Mouse (Mus musculus): ENCODE results near the gene Elof1. TPM values are rescaled to one million over a fixed set of nuclear protein-coding genes. Genes with fewer than 3 reads are reported as not detected.

Elof1 gene
- polyA plus RNA-seq, 1 experiment from 2014 or later = 188 TPM

GRCm38 (mm10) chr9:22066433-22066832, 50.5 kb downstream of the Elof1 start:
- H3K4me3 ChIP-seq (ENCODE audit: low read depth, low read length) = no peak overlapping the region
- H3K9me3 ChIP-seq (replicated peaks; ENCODE audit: control insufficient read depth, low read length, poor library complexity, severe bottlenecking) = no peaks in the 10 kb centered on the region
- 72% methylated on average over 3 of the region's 3 CpGs for WGBS
- peaks cover 31% of the 10 kb centered on the region for H3K36me3 ChIP-seq (ENCODE audit: control insufficient read depth, insufficient read depth, low read length)
- ATAC-seq = no peak
- H3K4me2 ChIP-seq (ENCODE audit: low read length) = no peak overlapping the region
- H3K27ac ChIP-seq (ENCODE audit: low read length) = no peak overlapping the region
- peaks cover 12% of the 10 kb centered on the region for H3K4me1 ChIP-seq (ENCODE audit: control insufficient read depth, insufficient read depth, low read length)
- no peak overlapping the region for H3K9ac ChIP-seq (ENCODE audit: low read depth, low read length)
- H3K27me3 ChIP-seq (ENCODE audit: control insufficient read depth, insufficient read depth, low read depth, low read length) = no peaks in the 10 kb centered on the region

GRCm38 (mm10) chr9:22065642-22066041, 51.3 kb downstream of the Elof1 start:
- Histone ChIP-seq H3K4me2 (ENCODE audit: low read length) (no peak overlapping the region), H3K9ac (ENCODE audit: low read depth, low read length) (no peak overlapping the region), H3K36me3 (ENCODE audit: control insufficient read depth, insufficient read depth, low read length) (peaks cover 31% of the 10 kb centered on the region), H3K27me3 (ENCODE audit: control insufficient read depth, insufficient read depth, low read depth, low read length) (no peaks in the 10 kb centered on the region), H3K9me3 (replicated peaks; ENCODE audit: control insufficient read depth, low read length, poor library complexity, severe bottlenecking) (no peaks in the 10 kb centered on the region), H3K4me3 (ENCODE audit: low read depth, low read length) (no peak overlapping the region), H3K4me1 (ENCODE audit: control insufficient read depth, insufficient read depth, low read length) (peaks cover 12% of the 10 kb centered on the region), H3K27ac (ENCODE audit: low read length) (no peak overlapping the region)
- ATAC-seq = no peak
- WGBS = 96% methylated on average over 11 of the region's 11 CpGs

- Histone ChIP-seq H3K27me3 (ENCODE audit: control insufficient read depth, insufficient read depth, low read depth, low read length) (no peaks in the 10 kb centered on the region), H3K9ac (ENCODE audit: low read depth, low read length) (no peak overlapping the region), H3K4me1 (ENCODE audit: control insufficient read depth, insufficient read depth, low read length) (no peaks in the 10 kb centered on the region; the same call in 1 of the 2 replicates), H3K4me2 (ENCODE audit: low read length) (no peak overlapping the region), H3K4me3 (ENCODE audit: low read depth, low read length) (no peak overlapping the region), H3K27ac (ENCODE audit: low read length) (no peak overlapping the region), H3K9me3 (replicated peaks; ENCODE audit: control insufficient read depth, low read length, poor library complexity, severe bottlenecking) (no peaks in the 10 kb centered on the region), H3K36me3 (ENCODE audit: control insufficient read depth, insufficient read depth, low read length) (peaks cover 34% of the 10 kb centered on the region)
- ATAC-seq = no peak
- WGBS = 94% methylated on average over 3 of the region's 3 CpGs
These were observed 52.6 kb downstream of the Elof1 start for GRCm38 (mm10) chr9:22064341-22064740.

Small RNA genes within 50 kb of the gene (microRNA-seq; reads per million reads assigned to microRNA genes)
- gene Mir7084 = not detected

Other genes with a start within 250 kb of the Elof1 start
- 16.1 and 19.9 TPM in 2 replicates for gene Rab3d, start 199.0 kb downstream of the Elof1 start, polyA plus RNA-seq (2015; fragmentation: Nextera tagmentation; extraction: Ambion mirVana)
- gene Ccdc159, start 189.7 kb downstream of the Elof1 start, polyA plus RNA-seq (2015; fragmentation: Nextera tagmentation; extraction: Ambion mirVana) = 11.6 and 12.7 TPM in 2 replicates
- 45.5 and 47.2 TPM in 2 replicates for gene Tmem205, start 189.6 kb downstream of the Elof1 start, polyA plus RNA-seq (2015; fragmentation: Nextera tagmentation; extraction: Ambion mirVana)
- 112 and 115 TPM in 2 replicates for gene Plppr2, start 180.1 kb downstream of the Elof1 start, polyA plus RNA-seq (2015; fragmentation: Nextera tagmentation; extraction: Ambion mirVana)
- gene Swsap1, start 161.4 kb downstream of the Elof1 start, polyA plus RNA-seq (2015; fragmentation: Nextera tagmentation; extraction: Ambion mirVana) = 9.5 and 10.5 TPM in 2 replicates
- 1.2 and 1.4 TPM in 2 replicates for gene Epor, start 153.7 kb downstream of the Elof1 start, polyA plus RNA-seq (2015; fragmentation: Nextera tagmentation; extraction: Ambion mirVana)
- 0.88 and 1.5 TPM in 2 replicates for gene Rgl3, start 127.7 kb downstream of the Elof1 start, polyA plus RNA-seq (2015; fragmentation: Nextera tagmentation; extraction: Ambion mirVana)
- gene Ccdc151, start 114.5 kb downstream of the Elof1 start, polyA plus RNA-seq (2015; fragmentation: Nextera tagmentation; extraction: Ambion mirVana) = 5.6 and 6.2 TPM in 2 replicates
- 83.0 and 90.3 TPM in 2 replicates for gene Prkcsh, start 114.4 kb downstream of the Elof1 start, polyA plus RNA-seq (2015; fragmentation: Nextera tagmentation; extraction: Ambion mirVana)
- 91.6 and 93.8 TPM in 2 replicates for gene Elavl3, start 65.1 kb downstream of the Elof1 start, polyA plus RNA-seq (2015; fragmentation: Nextera tagmentation; extraction: Ambion mirVana)
- not detected in 2 replicates for gene Gm49318, start 45.9 kb downstream of the Elof1 start, polyA plus RNA-seq (2015; fragmentation: Nextera tagmentation; extraction: Ambion mirVana)
- 18.1 and 18.8 TPM in 2 replicates for gene Zfp653, start 45.8 kb downstream of the Elof1 start, polyA plus RNA-seq (2015; fragmentation: Nextera tagmentation; extraction: Ambion mirVana)
- gene Ecsit, start 31.7 kb downstream of the Elof1 start, polyA plus RNA-seq (2015; fragmentation: Nextera tagmentation; extraction: Ambion mirVana) = 54.8 and 57.4 TPM in 2 replicates
- 0.67 and 0.88 TPM in 2 replicates for gene Cnn1, start 18.0 kb downstream of the Elof1 start, polyA plus RNA-seq (2015; fragmentation: Nextera tagmentation; extraction: Ambion mirVana)
- 0.35 and 4.1 TPM in 2 replicates for gene Acp5, start 18.5 kb upstream of the Elof1 start, polyA plus RNA-seq (2015; fragmentation: Nextera tagmentation; extraction: Ambion mirVana)
- gene Pigyl, start 39.7 kb upstream of the Elof1 start, polyA plus RNA-seq (2015; fragmentation: Nextera tagmentation; extraction: Ambion mirVana) = 86.8 and 96.6 TPM in 2 replicates
- 0.72 and 0.85 TPM in 2 replicates for gene Zfp872, start 70.9 kb upstream of the Elof1 start, polyA plus RNA-seq (2015; fragmentation: Nextera tagmentation; extraction: Ambion mirVana)
- gene Zfp809, start 108.5 kb upstream of the Elof1 start, polyA plus RNA-seq (2015; fragmentation: Nextera tagmentation; extraction: Ambion mirVana) = 8.7 and 11.4 TPM in 2 replicates
- 11.9 and 12.0 TPM in 2 replicates for gene Zfp599, start 142.7 kb upstream of the Elof1 start, polyA plus RNA-seq (2015; fragmentation: Nextera tagmentation; extraction: Ambion mirVana)
- 32.5 and 32.7 TPM in 2 replicates for gene Zfp810, start 190.5 kb upstream of the Elof1 start, polyA plus RNA-seq (2015; fragmentation: Nextera tagmentation; extraction: Ambion mirVana)

All from midbrain, embryonic 16.5 days (tissue).